Mouse (Mus musculus) layer of hippocampus, adult 8-10 months (tissue): ENCODE results near the gene Slc35g3. TPM values are rescaled to one million over a fixed set of nuclear protein-coding genes. Genes with fewer than 3 reads are reported as not detected.
"Not testable (repeated sequence)": the region's sequence is repeated elsewhere in the genome, so short reads cannot be mapped to it uniquely, and the experiment has no call there.

Experiments used
- DNase-seq, 2 experiments: peaks; one replicate each; pipeline ENCODE4 v3.0.0; 2022; ENCODE audit warnings: low spot score in 2 of 2
- total RNA-seq, 4 experiments: library from RNA; stranded (reverse); gene quantifications; 2 replicates each; pipeline ENCODE4 v1.2.4; 2022

Gene Slc35g3
- total RNA-seq, 4 experiments from 2014 or later: not detected

DNA sequence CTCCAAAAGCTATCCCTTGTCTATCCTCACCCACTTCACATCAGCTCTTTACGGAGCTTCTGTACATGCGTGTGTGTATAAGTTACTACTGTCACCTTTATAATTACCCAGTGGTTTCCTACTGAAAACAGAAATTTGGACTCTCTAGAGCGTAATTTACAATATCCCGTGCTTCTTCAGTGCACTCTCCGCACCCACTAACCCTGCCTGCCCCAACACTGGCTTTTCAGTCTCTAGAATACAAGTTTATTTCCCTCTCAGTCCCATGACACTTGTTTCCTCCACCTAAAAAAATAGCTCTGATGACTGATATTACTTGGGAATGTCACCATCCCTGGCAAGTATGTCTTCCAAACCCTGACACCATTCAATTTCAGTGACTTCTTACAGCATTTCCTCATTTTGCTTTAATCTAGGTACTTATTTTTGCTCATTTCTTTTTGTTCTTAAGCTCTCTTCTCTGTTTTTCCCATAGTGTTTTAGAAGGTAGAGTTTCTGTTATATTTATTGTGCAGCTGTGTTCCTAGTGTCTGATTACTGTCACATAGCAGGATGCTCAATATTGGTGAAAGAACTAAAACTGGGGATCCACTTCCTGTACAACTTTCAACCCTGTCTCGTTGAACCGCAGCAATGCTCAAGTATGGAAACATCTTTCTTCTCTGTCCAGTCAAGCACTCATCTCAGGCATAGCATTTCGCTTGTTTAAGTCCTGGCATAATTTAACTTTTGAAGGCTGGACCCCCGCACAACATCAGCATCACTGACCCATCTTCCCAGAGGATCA, 4.3 kb downstream of the Slc35g3 start:
- DNase-seq: no peak

DNA sequence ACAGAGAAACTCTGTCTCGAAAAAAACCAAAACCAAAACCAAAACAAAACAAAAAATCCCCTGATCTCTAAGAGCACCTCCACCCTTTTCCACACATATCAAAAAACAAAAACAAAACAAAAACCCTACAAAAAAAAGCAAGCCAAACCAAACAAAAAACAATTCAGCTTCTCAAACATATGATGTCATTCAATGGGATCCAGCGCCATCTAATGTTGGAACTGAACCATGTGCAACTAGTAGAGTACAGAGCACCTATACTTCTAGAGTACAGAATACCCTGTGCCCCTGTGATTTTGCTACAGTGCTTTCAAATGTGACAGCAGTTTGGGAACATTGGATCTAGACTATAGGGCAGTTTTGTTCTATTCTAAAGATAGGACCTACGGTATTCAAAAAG, 7.1 kb downstream of the Slc35g3 start:
- DNase-seq: no peak

DNA sequence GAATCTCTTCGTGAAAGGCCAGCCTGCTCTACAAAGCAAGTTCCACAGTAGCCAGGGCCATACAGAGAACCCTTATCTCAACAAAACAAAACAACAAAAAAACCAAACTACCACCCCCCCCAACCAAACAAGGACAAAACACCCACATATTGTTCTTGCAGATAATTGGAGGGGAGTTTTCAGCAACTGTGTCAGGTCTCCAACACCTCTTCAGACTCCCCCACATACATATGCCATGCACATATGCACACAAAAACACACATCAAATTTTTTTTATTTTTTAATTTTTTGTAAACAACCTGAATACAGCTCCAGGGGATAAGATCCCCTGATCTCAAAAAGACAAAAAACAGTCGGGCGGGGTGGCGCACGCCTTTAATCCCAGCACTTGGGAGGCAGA, 7.5 kb downstream of the Slc35g3 start:
- no peak for DNase-seq

DNA sequence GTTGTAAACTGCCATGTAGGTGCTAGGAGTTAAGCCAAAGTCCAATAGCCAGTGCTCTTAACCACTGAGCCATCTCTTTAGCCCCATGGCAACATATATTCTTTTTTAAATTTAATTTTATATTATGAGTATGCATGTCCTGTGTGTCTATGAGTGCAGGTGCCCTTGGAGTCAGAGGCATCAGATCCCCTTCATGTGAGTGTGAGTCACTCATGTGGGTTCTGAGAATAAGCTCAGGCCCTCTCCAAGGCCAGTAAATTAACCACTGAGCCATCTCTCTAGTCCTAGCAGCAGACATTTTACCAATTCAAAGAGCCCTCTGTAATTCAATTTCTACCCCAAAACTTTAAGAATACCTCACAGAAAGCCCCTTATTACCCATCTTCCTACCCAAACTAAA, 9.1 kb downstream of the Slc35g3 start:
- DNase-seq: no peak

DNA sequence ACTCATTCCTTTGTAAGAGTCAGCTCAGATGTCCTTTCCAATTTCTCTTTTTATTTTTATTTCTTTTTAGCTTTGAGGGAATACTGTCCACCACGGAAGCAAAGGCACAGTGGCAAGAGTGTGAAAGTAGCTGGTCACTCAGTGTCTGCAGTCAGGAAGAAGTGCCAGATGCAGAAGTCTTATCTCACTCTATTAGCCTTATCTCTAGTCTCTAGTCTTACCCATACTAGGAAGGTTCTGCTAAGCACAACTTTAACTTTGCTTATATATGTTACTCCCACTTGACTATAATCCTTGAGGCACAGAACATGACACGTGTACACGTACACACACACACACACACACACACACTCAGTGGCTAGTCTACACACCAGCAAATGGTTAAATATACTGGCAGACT, 10.1 kb downstream of the Slc35g3 start:
- DNase-seq: no peak

DNA sequence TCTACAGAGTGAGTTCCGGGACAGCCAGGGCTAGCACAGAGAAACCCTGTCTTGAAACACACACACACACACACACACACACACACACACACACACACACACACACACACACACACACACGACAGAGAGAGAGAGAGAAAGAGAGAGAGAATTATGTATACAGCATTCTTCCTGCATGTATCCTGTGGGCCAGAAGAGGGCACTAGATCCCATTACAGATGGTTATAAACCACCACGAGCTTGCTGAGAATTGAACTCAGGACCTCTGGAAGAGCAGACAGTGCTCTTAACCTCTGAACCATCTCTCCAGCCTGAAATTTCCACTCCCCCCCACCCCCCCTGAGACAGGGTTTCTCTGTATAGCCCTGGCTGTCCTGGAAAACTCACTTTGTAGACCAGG, 30.4 kb downstream of the Slc35g3 start:
- DNase-seq: not testable (repeated sequence)

DNA sequence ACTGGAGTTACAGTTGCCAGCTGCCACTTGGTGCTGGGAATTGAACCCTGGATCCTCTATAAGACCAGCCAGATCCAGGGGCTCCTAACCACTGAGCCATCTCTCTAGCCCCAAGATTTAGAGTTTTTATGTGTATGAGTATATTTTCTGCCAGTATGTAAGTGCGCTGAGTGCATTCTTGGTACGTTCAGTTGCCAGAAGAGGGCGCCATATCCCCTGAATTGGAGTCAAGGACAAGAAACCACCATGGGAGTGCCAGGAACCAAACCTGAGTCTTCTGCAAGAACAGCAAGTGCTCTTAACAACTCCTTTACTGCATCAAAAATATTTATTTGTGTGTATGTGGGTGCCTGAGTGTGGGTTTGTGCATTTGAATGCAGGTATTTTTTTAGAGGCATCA, 32.7 kb downstream of the Slc35g3 start:
- DNase-seq: peak in 1 of 2 experiments; percentile 17

DNA sequence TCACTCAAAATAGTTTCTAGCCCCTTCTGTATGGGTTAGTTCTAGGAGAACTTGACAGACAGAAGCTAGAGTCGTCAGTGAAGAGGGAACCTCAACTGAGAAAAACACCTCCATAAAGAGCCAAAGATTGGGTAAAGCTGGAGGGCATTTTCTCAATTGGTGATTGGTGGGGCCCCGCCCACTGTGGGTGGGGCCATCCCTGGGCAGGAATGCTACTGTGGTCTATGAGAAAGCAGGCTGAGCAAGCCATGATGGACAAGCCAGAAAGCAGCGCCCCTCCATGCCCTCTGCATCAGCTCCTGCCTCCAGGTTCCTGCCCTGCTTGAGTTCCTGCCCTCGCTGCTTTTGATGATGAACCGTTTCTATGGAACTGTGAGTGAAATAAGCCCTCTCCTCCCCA, 35.8 kb downstream of the Slc35g3 start:
- no peak for DNase-seq

DNA sequence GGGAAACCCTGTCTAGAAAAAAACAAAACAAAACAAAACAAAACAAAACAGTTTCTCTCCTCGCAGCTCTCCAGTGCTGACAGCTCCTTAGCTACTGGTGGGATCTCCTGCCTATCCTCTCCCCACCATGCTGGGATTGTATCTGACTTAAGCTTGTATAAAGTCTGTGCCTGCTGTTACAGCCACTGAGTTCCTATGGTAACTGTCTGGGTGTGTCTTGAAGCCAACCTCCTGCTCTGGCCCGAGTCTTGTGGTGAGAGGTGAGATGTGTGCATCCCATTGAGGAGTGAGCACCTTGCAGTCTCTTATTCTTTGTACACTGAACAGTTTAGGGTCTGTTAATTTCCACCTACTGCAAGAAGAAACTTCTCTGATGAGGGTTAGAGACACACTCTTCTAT, 38.7 kb downstream of the Slc35g3 start:
- DNase-seq: no peak

DNA sequence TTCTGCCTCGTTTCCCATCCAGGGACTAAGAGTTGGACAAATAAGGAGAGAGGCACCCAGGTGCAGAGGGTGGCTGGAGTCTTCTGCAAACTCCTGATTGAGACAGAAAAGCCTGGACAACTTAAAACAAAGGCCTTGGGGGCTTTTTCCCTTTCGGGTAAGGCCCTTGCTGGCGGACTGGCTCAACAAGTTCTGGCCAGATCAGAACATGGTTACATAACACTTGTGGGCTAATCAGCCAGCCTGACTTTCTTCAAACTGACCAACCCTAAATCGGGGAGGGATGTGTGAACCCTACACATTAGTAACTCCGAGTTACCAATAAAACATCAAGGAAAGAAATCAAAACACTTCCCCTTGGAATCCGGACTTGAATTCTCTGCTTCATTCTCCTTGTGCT, 40.9 kb downstream of the Slc35g3 start:
- DNase-seq: no peak

DNA sequence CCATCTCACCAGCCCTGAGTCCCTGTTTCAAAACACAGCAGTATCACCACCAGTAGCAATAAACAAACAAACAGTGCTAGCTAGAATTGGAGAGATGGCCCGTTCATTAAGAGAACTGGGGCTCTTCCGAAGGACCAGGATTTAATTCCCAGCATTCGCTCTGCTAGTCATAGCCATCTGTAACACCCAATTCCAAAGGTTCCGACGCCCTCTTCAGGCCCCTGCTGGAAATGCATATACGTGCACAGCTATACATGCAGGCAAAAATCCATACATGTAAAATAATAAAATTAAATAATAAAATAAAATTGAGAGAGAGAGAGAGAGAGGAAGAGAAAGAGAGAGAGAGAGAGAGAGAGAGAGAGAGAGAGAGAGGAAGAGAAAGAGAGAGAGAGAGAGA, 42.3 kb downstream of the Slc35g3 start:
- DNase-seq: no peak

DNA sequence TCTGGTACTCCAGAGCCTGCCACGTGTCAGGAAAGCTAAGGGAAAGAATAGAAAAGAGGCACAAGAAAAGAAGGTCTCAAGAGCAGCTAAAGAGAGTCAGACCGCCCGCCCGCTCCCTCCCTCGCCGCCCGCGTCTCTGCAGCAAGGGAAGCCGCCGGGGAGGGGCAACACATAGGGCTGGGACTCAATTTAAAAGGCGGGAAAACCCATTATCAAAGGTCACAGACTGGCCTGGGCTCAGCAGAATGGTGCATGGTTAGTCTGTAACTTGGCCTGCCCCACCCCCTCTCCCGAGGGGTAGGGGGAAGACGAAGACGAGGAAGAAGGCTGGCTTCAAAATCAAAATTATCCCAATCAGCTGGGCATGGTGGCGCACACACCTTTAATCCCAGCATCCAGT, 43.1 kb downstream of the Slc35g3 start:
- DNase-seq: no peak

DNA sequence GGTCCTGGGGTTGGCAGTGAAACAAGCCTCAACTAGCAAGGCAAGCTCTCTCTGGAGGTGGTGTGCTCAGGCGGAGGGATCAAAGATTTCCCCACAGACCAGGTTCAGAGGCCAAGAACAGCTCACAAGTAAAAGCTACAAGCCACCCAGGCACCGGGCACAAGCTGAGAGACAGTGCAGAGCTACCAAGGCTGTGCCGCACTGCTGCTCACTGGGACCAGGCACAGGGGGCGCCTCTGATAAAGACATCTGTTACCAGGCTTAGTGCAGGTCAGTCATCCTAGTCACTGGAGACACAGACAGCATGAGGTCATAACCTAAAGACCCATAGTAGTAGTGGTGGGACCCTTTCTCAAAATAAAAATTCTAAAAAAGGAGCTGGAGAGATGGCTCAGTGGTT, 44.8 kb downstream of the Slc35g3 start:
- no peak for DNase-seq

DNA sequence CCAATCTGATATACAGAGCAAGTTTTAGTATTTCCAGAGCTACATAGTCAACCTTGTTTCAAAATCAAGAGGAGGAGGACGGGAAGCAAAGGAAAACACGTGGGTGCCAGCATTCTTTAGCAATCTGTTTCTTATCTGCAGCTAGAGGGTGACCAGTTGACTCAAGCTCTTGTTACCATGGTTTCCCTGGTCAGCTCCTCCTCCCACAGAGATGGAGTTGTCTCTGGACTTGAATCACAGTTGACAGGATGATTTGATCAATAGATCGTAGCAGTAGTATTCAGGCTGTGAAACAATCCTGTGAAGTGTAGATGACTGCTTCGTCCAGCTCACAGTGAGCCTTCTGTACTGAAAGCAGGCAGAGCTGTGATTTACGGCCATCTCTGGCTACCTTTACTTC, 45.8 kb downstream of the Slc35g3 start:
- DNase-seq: peak in 1 of 2 experiments; percentile 18

DNA sequence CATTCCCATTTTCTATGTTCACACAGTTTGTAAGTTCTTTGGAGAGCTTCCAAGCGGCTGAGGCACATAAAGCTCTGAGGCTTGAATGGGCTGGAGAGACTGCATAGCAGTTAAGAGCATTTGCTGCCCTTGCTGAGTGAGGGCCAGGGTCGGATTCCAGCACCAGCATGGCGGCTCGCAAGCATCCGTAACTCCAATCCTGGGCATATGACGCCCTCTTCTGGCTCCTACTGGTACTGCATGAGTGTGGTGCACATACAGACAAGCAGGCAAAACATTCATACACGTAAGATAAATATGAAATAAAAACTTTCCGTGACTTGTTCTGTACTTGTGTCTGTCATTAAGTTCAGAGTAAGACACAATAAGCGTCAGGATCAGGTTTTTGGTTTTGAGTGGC, 46.3 kb downstream of the Slc35g3 start:
- DNase-seq: no peak

DNA sequence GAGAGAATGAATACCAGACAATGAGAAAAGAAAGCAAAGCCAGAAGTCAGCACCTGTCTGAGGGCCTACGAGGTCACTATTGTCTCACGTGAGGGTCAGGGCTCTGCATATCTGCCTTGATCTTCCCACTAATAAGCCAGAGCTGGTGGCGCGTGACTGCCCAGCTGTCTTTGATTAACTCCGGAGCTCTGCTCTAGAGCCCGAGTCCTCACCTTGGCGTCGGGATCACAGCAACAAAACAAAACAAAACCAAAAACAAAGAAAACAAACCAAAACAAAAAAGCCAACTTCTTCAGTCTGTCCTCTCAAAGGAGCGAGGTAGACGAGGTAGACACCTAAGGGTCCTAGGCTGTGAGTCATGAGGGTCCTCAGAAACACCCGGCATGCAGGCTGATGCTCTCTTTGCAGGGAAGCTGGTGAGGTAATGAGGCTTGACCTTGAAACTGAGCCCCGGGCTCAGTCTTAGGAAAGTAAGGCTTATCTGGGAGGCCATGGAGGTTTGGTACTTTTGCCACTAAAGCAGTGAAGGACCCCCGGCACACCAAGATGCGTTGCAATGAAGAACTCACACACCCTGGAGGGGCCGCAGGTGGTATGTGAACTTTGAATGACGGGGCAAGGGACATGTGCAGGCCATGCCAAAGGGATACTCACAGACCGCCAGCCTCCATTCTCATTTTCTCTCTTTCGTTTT, 47.0 kb downstream of the Slc35g3 start:
- DNase-seq: no peak

DNA sequence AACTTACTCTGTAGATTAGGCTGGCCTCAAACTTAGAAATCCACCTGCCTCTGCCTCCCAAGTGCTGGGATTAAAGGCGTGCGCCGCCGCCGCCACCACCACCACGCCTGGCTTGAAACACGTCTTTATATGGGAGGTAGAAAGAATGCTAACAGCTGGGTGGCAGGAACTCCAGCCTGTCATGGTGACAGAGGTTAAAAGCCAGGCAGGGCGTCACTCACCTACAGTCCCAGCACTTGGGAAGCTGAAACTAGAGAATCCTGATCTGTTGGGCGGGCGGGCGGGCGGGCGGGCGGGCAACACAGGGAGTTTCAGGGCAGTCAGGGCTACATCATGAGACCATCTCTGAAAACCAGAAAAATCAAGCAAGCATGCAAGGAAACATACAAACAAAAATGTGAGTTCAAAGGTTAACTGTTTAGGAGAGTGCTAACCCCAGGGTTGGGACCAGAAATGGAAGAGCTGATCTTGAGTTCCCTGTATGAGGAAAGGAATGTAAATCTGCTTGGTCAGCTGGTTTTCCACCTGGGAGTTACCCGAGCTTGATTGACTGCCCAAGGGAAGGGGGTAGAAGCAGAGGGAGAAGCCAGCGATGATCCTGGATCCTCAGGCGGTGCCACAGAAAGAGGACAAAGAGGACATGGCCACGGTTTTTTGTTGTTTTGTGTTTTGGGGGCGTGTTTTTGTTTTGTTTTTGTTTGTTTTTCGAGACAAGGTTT, 48.7 kb downstream of the Slc35g3 start:
- no peak for DNase-seq

DNA sequence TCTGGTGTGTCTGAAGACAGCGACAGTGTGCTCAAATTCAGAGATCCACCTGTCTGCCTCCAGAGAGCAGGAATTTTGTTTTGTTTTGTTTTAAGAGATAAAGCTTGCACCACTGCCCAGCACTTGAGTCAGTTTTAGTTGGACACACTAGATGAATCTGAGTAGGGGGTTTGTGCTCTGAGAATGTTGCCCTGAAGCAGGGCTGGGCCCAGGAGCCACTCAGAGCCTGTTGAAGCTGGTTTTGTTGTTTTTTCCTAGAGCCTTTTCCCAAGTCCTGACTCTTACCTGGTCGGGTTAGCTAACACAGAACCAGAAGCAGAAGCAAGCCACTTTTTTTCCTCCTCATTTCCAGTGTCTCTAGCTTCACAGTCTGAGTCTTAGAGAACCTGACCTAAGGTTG, 50.7 kb downstream of the Slc35g3 start:
- no peak for DNase-seq

DNA sequence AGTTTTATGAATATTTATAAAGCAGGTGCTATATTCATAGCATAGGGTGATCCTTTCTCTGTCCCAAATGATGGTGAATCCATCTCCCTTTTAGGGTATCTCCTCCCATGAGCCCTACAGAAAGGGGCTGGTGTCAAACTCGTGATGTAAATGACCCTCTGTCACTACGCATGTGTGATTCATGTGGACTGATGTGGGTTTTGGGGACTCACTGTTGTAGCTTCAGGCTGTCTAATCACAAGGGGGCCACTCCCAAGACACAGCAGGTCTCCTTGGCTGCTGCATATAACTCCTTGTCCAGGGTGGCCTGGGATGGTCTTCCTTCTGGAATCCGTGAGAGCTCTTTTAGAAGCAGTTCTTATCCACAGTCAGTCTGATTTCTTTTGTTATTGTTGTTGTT, 51.3 kb downstream of the Slc35g3 start:
- DNase-seq: no peak
